Mouse (Mus musculus): ENCODE data around the gene Ccm2l.

Ccm2l gene

GRCm38 (mm10) chr2:153065747-153066508, at the start of gene Ccm2l:
TSS of gene Ccm2l (plus strand) at chr2:153065955.
- WGBS, result 67% methylated on average over 12 of the region's 12 CpGs

GRCm38 (mm10) chr2:153016786-153017185, 49.0 kb upstream of the Ccm2l start:
- 48% methylated on average over 5 of the region's 5 CpGs for WGBS

GRCm38 (mm10) chr2:153019355-153019754, 46.4 kb upstream of the Ccm2l start:
- WGBS, result 86% methylated on average over 3 of the region's 3 CpGs

GRCm38 (mm10) chr2:153021163-153021562, 44.6 kb upstream of the Ccm2l start:
- 85% methylated on average over 3 of the region's 3 CpGs for WGBS

GRCm38 (mm10) chr2:153022855-153023254, 42.9 kb upstream of the Ccm2l start:
- WGBS, result 34% methylated on average over 4 of the region's 4 CpGs

- 87% methylated on average over 7 of the region's 7 CpGs for WGBS
Observed at GRCm38 (mm10) chr2:153026052-153026451, 39.7 kb upstream of the Ccm2l start.

GRCm38 (mm10) chr2:153027501-153027900, 38.3 kb upstream of the Ccm2l start:
- WGBS, result 73% methylated on average over 4 of the region's 4 CpGs

GRCm38 (mm10) chr2:153030422-153030821, 35.3 kb upstream of the Ccm2l start:
- 41% methylated on average over 4 of the region's 4 CpGs for WGBS

- 2% methylated on average over 42 of the region's 54 CpGs for WGBS
Observed at GRCm38 (mm10) chr2:153031126-153032082, 34.4 kb upstream of the Ccm2l start, which contains the start of gene Xkr7. TSS of gene Xkr7 (plus strand) at chr2:153031852.

- WGBS, result 1% methylated on average over 51 of the region's 58 CpGs
Observed at GRCm38 (mm10) chr2:153032083-153032842, 33.5 kb upstream of the Ccm2l start.

- 3% methylated on average over 4 of the region's 4 CpGs for WGBS
Observed at GRCm38 (mm10) chr2:153032973-153033372, 32.8 kb upstream of the Ccm2l start.

- WGBS, result 46% methylated on average over 5 of the region's 5 CpGs
Observed at GRCm38 (mm10) chr2:153033545-153034230, 32.1 kb upstream of the Ccm2l start.

- WGBS, result 40% methylated on average over 2 of the region's 2 CpGs
Observed at GRCm38 (mm10) chr2:153036690-153037089, 29.1 kb upstream of the Ccm2l start.

GRCm38 (mm10) chr2:153043886-153044285, 21.9 kb upstream of the Ccm2l start:
- 56% methylated on average over 3 of the region's 3 CpGs for WGBS

- 24% methylated on average over 8 of the region's 8 CpGs for WGBS
Observed at GRCm38 (mm10) chr2:153045884-153046299, 19.9 kb upstream of the Ccm2l start.

GRCm38 (mm10) chr2:153047828-153048465, 17.8 kb upstream of the Ccm2l start:
- WGBS, result 33% methylated on average over 17 of the region's 17 CpGs

GRCm38 (mm10) chr2:153049288-153049996, 16.3 kb upstream of the Ccm2l start:
- 19% methylated on average over 9 of the region's 9 CpGs for WGBS

GRCm38 (mm10) chr2:153049997-153050358, 15.8 kb upstream of the Ccm2l start:
- 82% methylated on average over 4 of the region's 4 CpGs for WGBS

- WGBS, result 86% methylated on average over 6 of the region's 6 CpGs
Observed at GRCm38 (mm10) chr2:153051095-153051494, 14.7 kb upstream of the Ccm2l start.

GRCm38 (mm10) chr2:153051537-153051936, 14.2 kb upstream of the Ccm2l start:
- WGBS, result 84% methylated on average over 9 of the region's 9 CpGs
